In the genomic region with DNA sequence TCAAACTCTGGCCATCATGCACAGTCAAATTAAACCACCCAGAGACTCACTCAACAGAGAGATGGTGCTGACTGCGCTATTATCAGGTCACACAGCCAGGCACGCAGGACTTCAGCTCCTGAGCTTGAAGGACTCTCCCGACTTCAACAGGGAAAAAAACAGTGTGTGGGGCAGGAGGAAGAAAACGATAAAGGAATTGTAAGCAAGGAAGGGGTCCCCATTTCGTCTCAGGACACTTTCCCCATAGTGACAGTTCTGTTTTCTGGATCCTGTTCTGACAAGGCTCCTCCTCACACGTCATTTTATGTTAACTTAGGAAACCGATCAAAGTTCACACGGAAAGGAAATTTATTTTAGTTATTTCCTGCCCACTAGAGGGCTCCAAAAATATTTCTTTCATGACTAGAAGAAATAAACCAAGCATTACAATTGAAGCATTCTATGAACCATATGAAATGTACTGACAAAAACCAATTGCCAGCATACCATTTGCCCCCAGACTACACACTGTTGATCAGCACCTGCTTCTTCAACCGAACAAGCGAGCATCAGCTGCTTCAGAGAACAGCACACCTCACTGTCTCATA, we compare ENCODE assay signal across 9 mouse cellular contexts. TPM values are rescaled to one million over a fixed set of nuclear protein-coding genes. Genes with fewer than 3 reads are reported as not detected.
DNase-seq lines count a peak whose midpoint lies in the region; ATAC-seq lines count a peak whose summit lies in the region.
"Had no signal": no experiment of that assay in that cellular context is flagged by ENCODE, and none has a peak within 500 bp of the region (broad histone marks: within the 10 kb centered on the region; RNA-seq: fewer than 3 reads in every experiment).

No protein-coding gene starts in this region.

- no peak for ATAC-seq in heart, embryonic 11.5 days (replicated peaks; ENCODE audit: insufficient number of reproducible peaks, low FRiP score, low TSS enrichment)
- no peak for ATAC-seq in embryonic facial prominence, embryonic 13.5 days (ENCODE audit: insufficient number of reproducible peaks, insufficient read depth, low FRiP score, low TSS enrichment, low read depth)
- no peak for ATAC-seq in liver, embryonic 16.5 days (ENCODE audit: low read depth)
- no peak for ATAC-seq in erythroid progenitor cell, adult 5-6 weeks (replicated peaks; ENCODE audit: low FRiP score, poor library complexity, severe bottlenecking)

- peaks cover 30% of the 10 kb centered on the region for H3K4me1 ChIP-seq in heart, embryonic 11.5 days (ENCODE audit: control insufficient read depth, insufficient read depth, low read length)
- peaks cover 36% of the 10 kb centered on the region for H3K4me1 ChIP-seq in embryonic facial prominence, embryonic 13.5 days
- H3K4me1 ChIP-seq in liver, embryonic 16.5 days (ENCODE audit: control insufficient read depth, low read depth, low read length): peaks cover 26% of the 10 kb centered on the region

- no peaks in the 10 kb centered on the region for H3K27me3 ChIP-seq in heart, embryonic 11.5 days (ENCODE audit: control insufficient read depth, insufficient read depth, low read length)
- H3K27me3 ChIP-seq in embryonic facial prominence, embryonic 13.5 days: no peaks in the 10 kb centered on the region
- peaks cover 16% of the 10 kb centered on the region for H3K27me3 ChIP-seq in liver, embryonic 16.5 days (ENCODE audit: control insufficient read depth, insufficient read depth, low read depth, low read length)
- H3K27me3 ChIP-seq: limb, embryonic 15.5 days had no signal

- H3K27ac ChIP-seq in heart, embryonic 11.5 days (ENCODE audit: low read depth, low read length): no peak overlapping the region
- 0 out of 2 replicates have a peak overlapping the region, but pooled peaks have one; percentile 44 for H3K27ac ChIP-seq in embryonic facial prominence, embryonic 13.5 days
- H3K27ac ChIP-seq in liver, embryonic 16.5 days (ENCODE audit: low read length): 0 out of 2 replicates have a peak overlapping the region, but pooled peaks have one; percentile 30
- H3K27ac ChIP-seq: limb, embryonic 15.5 days had no signal

- no peaks in the 10 kb centered on the region for H3K9me3 ChIP-seq in heart, embryonic 11.5 days (replicated peaks; ENCODE audit: control insufficient read depth, low read length)
- H3K9me3 ChIP-seq in embryonic facial prominence, embryonic 13.5 days: no peaks in the 10 kb centered on the region
- no peaks in the 10 kb centered on the region for H3K9me3 ChIP-seq in liver, embryonic 16.5 days (replicated peaks; ENCODE audit: control insufficient read depth, low read length)
- H3K9me3 ChIP-seq: limb, embryonic 15.5 days had no signal

- no peak overlapping the region for H3K9ac ChIP-seq in heart, embryonic 11.5 days (ENCODE audit: low read depth, low read length)
- H3K9ac ChIP-seq in embryonic facial prominence, embryonic 13.5 days: no peak overlapping the region
- no peak overlapping the region for H3K9ac ChIP-seq in liver, embryonic 16.5 days (ENCODE audit: low read depth, low read length)
- H3K9ac ChIP-seq: limb, embryonic 15.5 days had no signal

- 0 out of 2 replicates have a peak overlapping the region, but pooled peaks have one; percentile 3 for H3K4me2 ChIP-seq in heart, embryonic 11.5 days
- H3K4me2 ChIP-seq in embryonic facial prominence, embryonic 13.5 days: peak overlapping the region; percentile 12
- peak overlapping the region; percentile 26; the same call in 1 of the 2 replicates for H3K4me2 ChIP-seq in liver, embryonic 16.5 days (ENCODE audit: low read depth, low read length)
- H3K4me2 ChIP-seq: limb, embryonic 15.5 days had no signal

- H3K4me3 ChIP-seq in heart, embryonic 11.5 days (ENCODE audit: low read depth, low read length): no peak overlapping the region
- no peak overlapping the region for H3K4me3 ChIP-seq in embryonic facial prominence, embryonic 13.5 days
- H3K4me3 ChIP-seq in liver, embryonic 16.5 days (ENCODE audit: low read depth, low read length): 0 out of 2 replicates have a peak overlapping the region, but pooled peaks have one; percentile 1
- H3K4me3 ChIP-seq: limb, embryonic 15.5 days had no signal

- intact Hi-C loops in heart, postnatal 14 days (cut with DNase I): loop anchor here (2.0 to 5.0 kb wide), 2 partner anchors 36 to 247 kb away; no protein-coding TSS in a partner anchor

- DNase-seq in heart, postnatal 14 days: no peak
- DNase-seq in CD4-positive helper T cell, adult 2 months (ENCODE audit: low read depth, low spot score): peak; percentile 64
- DNase-seq in frontal cortex, postnatal 36 days (ENCODE audit: low spot score in 2 of 2): no peak
- no peak for DNase-seq in spleen, postnatal 4 days (ENCODE audit: low spot score in 2 of 2)

- H3K36me3 ChIP-seq in heart, embryonic 11.5 days (ENCODE audit: control insufficient read depth, insufficient read depth, low read length): no peaks in the 10 kb centered on the region
- H3K36me3 ChIP-seq in embryonic facial prominence, embryonic 13.5 days: no peaks in the 10 kb centered on the region
- no peaks in the 10 kb centered on the region for H3K36me3 ChIP-seq in liver, embryonic 16.5 days (ENCODE audit: control insufficient read depth, insufficient read depth)
- H3K36me3 ChIP-seq: limb, embryonic 15.5 days had no signal

- 28% methylated on average over 10 of the region's 10 CpGs for WGBS in heart, embryonic 11.5 days (ENCODE audit: insufficient replicate concordance)
- WGBS in embryonic facial prominence, embryonic 13.5 days: 34% methylated on average over 10 of the region's 10 CpGs
- WGBS in liver, embryonic 16.5 days (ENCODE audit: insufficient replicate concordance): 24% methylated on average over 10 of the region's 10 CpGs

RNA-seq across cellular contexts. Expression of a gene that starts 4.6 kb away (rescaled TPM):
- 57.1 and 59.1 TPM in 2 replicates for polyA plus RNA-seq in heart, embryonic 11.5 days (2014; fragmentation: Nextera tagmentation; extraction: Ambion mirVana)
- total RNA-seq in heart, postnatal 14 days (2021): 10 to 100 TPM; 84.6 to 95.6 TPM
- polyA plus RNA-seq in embryonic facial prominence, embryonic 13.5 days (2015; fragmentation: Nextera tagmentation; extraction: Ambion mirVana): 68.2 and 73.0 TPM in 2 replicates
- polyA plus RNA-seq in liver, embryonic 16.5 days (2015; fragmentation: Nextera tagmentation; extraction: Ambion mirVana): 13.0 and 15.4 TPM in 2 replicates
- total RNA-seq in erythroid progenitor cell, adult 5-6 weeks (2015; ENCODE audit: low replicate concordance): 13.4 and 17.7 TPM in 2 replicates
- total RNA-seq in erythroid progenitor cell, adult 5-6 weeks (2017; ENCODE audit: low replicate concordance): 12.6 and 21.3 TPM in 2 replicates
